Mouse (Mus musculus): ENCODE measurements around the gene Eif5a.

Eif5a gene

DNA sequence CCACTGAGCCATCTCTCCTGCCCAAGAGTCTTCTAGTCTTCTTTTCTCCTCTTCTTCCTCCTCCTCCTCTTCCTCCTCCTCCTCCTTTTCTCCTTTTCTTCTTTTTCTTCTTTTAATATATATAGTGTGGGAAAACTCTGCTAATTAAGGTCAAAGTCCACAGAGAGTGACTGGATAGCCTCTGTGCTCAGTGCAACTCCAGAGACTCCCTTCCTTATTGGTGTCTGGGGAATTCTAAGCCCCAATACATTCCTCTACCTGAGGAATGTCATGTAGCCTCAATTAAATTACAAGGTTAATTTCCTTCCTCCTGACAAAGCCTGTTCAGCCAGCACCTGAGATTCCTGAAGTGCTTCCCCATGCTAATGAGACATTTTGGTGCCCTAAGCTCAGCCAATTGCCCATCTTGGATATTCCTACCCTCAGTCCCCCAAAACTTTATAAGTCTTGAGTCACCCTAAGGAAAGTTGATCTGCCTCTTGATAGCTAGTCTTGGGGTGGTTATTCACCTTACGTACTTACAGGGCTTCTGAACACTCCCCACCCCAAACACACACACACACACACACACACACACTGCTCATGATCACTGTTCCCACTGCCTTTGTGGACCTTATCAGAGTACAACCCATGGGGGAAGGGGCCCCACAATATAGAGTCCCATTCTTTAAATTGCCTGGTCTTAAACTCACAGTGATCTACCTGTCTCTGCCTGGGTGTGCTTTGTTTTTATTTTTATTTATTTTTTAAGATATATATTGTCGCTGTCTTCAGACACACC, 51.3 kb downstream of the Eif5a start:
- DNase-seq = no peak

DNA sequence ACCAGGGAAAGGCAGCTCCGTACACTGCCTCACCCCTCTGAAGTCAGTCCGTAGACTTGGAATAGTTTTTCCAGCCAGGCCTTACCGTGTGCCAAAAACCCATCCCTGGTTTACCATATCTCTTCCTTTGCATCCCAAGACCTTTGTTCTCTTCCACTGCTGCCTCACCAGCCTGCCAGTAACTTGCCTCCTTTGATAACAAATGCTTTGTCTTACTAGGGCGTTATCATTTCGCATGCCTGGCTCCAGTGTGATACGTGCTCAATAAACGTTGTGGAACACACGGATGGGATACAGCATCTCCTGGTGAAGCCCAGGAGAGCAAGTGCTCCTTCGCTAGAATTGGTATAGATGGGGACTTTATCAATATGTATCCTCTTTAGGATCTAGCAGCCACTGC, 54.4 kb downstream of the Eif5a start:
- no peak for DNase-seq
